Mouse (Mus musculus) forebrain, postnatal 0 days (tissue): ENCODE measurements around the gene Cers5. TPM values are rescaled to one million over a fixed set of nuclear protein-coding genes. Genes with fewer than 3 reads are reported as not detected.
"Not testable (repeated sequence)": the region's sequence is repeated elsewhere in the genome, so short reads cannot be mapped to it uniquely, and the experiment has no call there.

ENCODE experiments used
- ATAC-seq: fragments of 200-750 bp; cut with Nextera tagmentation; 2 replicates; pipeline ENCODE4 v1.8.0; 2017; ENCODE audit warnings: mild to moderate bottlenecking, moderate library complexity
- DNase-seq: peaks from one replicate; pipeline ENCODE4 v3.0.0-alpha.2; 2015
- H3K27ac ChIP-seq: fragments of 300-500 bp; sonication (generic); 2 replicates; pipeline ENCODE4 v1.5.1; 2014; ENCODE audit warnings: low read depth, mild to moderate bottlenecking, antibody characterized with exemption, low read length, moderate library complexity, mixed read lengths
- H3K27me3 ChIP-seq: fragments of 300-500 bp; sonication (generic); 2 replicates; pipeline ENCODE4 v1.6.1; 2014; ENCODE audit warnings: mild to moderate bottlenecking, low read length, mixed read lengths; ENCODE audit not compliant: insufficient read depth
- H3K36me3 ChIP-seq: fragments of 300-500 bp; sonication (generic); 2 replicates; pipeline ENCODE4 v1.6.1; 2014; ENCODE audit warnings: mild to moderate bottlenecking, moderate library complexity; ENCODE audit not compliant: insufficient read depth
- H3K4me1 ChIP-seq: fragments of 300-500 bp; sonication (generic); 2 replicates; pipeline ENCODE4 v1.6.1; 2014; ENCODE audit warnings: antibody characterized with exemption; ENCODE audit not compliant: insufficient read depth
- H3K4me2 ChIP-seq: fragments of 300-500 bp; sonication (generic); 2 replicates; pipeline ENCODE4 v1.6.1; 2014; ENCODE audit warnings: low read depth, mild to moderate bottlenecking, moderate library complexity
- H3K4me3 ChIP-seq: fragments of 300-500 bp; sonication (generic); 2 replicates; pipeline ENCODE4 v1.5.1; 2014; ENCODE audit warnings: low read depth, low read length, mixed read lengths
- H3K9ac ChIP-seq: fragments of 300-500 bp; sonication (generic); 2 replicates; pipeline ENCODE4 v1.6.1; 2014; ENCODE audit warnings: mild to moderate bottlenecking
- H3K9me3 ChIP-seq: fragments of 300-500 bp; sonication (generic); 2 replicates; pipeline ENCODE4 v1.6.1; 2016; ENCODE audit warnings: low read length
- CTCF ChIP-seq: sonication (generic); IDR thresholded peaks from 2 replicates; pipeline ENCODE4 v1.5.1; 2016; ENCODE audit warnings: antibody characterized with exemption, control low read depth, low read depth
- WGBS: fragments of 180-500 bp; shearing (Covaris S2); extraction: QIAGEN DNeasy Blood & Tissue Kit; methylation state at CpG from one replicate; pipeline ENCODE4 v1.1.7; 2014; 5-methylcytosine and 5-hydroxymethylcytosine counted together
- polyA plus RNA-seq: library from polyadenylated mRNA; unstranded; fragments of >200 nt; fragmentation: Nextera tagmentation; extraction: Ambion mirVana; gene quantifications from 2 replicates; pipeline ENCODE4 v1.2.1, GENCODE M21; 2015
- total RNA-seq: library from RNA; depleted of rRNA; stranded (reverse); fragments of >200 nt; gene quantifications from 2 replicates; pipeline ENCODE4 v1.2.3, GENCODE M21; 2014; rRNA removed

Cers5 gene
- total RNA-seq (95.7 and 99.2 TPM in 2 replicates), polyA plus RNA-seq (69.5 and 76.8 TPM in 2 replicates)

DNA sequence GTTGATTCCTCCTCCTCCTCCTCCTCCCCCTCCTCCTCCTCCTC lies at the start of gene Cers5:
Cers5 (minus strand) TSS at position 5 of the 44 bp plus-strand sequence.
- H3K4me2 ChIP-seq = peak within 1 kb of the TSS; percentile 79
- peak within 1 kb of the TSS; percentile 94 for H3K9ac ChIP-seq
- not testable (repeated sequence) for DNase-seq, H3K27me3 ChIP-seq, H3K36me3 ChIP-seq, ATAC-seq, H3K4me1 ChIP-seq, H3K9me3 ChIP-seq
- H3K27ac ChIP-seq = peak within 1 kb of the TSS; percentile 94
- H3K4me3 ChIP-seq = peak within 1 kb of the TSS; percentile 79

- H3K27ac ChIP-seq = peak overlapping the region; percentile 78
- H3K9ac ChIP-seq = peak overlapping the region; percentile 35
- H3K4me3 ChIP-seq = peak overlapping the region; percentile 16
- peak overlapping the region; percentile 41 for H3K4me2 ChIP-seq
- WGBS = 51% methylated on average over 14 of the region's 14 CpGs
- DNase-seq (no peak), ATAC-seq (no peak)
- H3K36me3 ChIP-seq = no peaks in the 10 kb centered on the region
- H3K9me3 ChIP-seq = no peaks in the 10 kb centered on the region
- no peaks in the 10 kb centered on the region for H3K27me3 ChIP-seq
- TF ChIP-seq CTCF = no peak
- peaks cover 18% of the 10 kb centered on the region; the same call in 1 of the 2 replicates for H3K4me1 ChIP-seq
Observed at GRCm38 (mm10) chr15:99819621-99820279, 47.1 kb upstream of the Cers5 start.

DNA sequence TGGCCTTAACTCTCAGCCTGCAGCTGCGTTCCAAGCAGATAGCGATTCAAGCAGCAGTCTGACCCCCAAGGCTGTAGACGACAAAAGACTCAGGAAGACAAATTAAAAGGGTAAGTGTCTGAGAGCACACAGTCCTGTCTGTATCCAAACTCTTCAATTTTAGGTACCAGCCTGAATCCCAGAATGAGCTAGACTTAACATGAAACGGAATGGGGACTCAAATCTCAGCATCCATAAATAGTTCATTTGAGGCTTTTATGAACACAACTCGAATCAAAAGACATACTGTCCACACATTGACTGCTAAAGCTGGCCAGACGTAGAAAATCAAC lies 46.4 kb upstream of the Cers5 start:
- no peaks in the 10 kb centered on the region for H3K27me3 ChIP-seq
- peak overlapping the region; percentile 16 for H3K4me3 ChIP-seq
- peak overlapping the region; percentile 41 for H3K4me2 ChIP-seq
- ATAC-seq (no peak), DNase-seq (no peak)
- 22% methylated on average over 6 of the region's 6 CpGs for WGBS
- H3K9me3 ChIP-seq = no peaks in the 10 kb centered on the region
- no peaks in the 10 kb centered on the region for H3K36me3 ChIP-seq
- peaks cover 18% of the 10 kb centered on the region; the same call in 1 of the 2 replicates for H3K4me1 ChIP-seq
- no peak for TF ChIP-seq CTCF
- peak overlapping the region; percentile 35 for H3K9ac ChIP-seq
- peak overlapping the region; percentile 78 for H3K27ac ChIP-seq

- peak overlapping the region; percentile 78 for H3K27ac ChIP-seq
- no peaks in the 10 kb centered on the region for H3K27me3 ChIP-seq
- peaks cover 18% of the 10 kb centered on the region; the same call in 1 of the 2 replicates for H3K4me1 ChIP-seq
- no peaks in the 10 kb centered on the region for H3K36me3 ChIP-seq
- no peak for TF ChIP-seq CTCF
- peak overlapping the region; percentile 41 for H3K4me2 ChIP-seq
- WGBS = 10% methylated on average over 13 of the region's 13 CpGs
- peak overlapping the region; percentile 35; the same call in 1 of the 2 replicates for H3K9ac ChIP-seq
- peak; percentile 71 for DNase-seq
- H3K9me3 ChIP-seq = no peaks in the 10 kb centered on the region
- peak overlapping the region; percentile 16 for H3K4me3 ChIP-seq
- ATAC-seq = peak; percentile 72
Observed at GRCm38 (mm10) chr15:99818321-99819108, 45.8 kb upstream of the Cers5 start.

DNA sequence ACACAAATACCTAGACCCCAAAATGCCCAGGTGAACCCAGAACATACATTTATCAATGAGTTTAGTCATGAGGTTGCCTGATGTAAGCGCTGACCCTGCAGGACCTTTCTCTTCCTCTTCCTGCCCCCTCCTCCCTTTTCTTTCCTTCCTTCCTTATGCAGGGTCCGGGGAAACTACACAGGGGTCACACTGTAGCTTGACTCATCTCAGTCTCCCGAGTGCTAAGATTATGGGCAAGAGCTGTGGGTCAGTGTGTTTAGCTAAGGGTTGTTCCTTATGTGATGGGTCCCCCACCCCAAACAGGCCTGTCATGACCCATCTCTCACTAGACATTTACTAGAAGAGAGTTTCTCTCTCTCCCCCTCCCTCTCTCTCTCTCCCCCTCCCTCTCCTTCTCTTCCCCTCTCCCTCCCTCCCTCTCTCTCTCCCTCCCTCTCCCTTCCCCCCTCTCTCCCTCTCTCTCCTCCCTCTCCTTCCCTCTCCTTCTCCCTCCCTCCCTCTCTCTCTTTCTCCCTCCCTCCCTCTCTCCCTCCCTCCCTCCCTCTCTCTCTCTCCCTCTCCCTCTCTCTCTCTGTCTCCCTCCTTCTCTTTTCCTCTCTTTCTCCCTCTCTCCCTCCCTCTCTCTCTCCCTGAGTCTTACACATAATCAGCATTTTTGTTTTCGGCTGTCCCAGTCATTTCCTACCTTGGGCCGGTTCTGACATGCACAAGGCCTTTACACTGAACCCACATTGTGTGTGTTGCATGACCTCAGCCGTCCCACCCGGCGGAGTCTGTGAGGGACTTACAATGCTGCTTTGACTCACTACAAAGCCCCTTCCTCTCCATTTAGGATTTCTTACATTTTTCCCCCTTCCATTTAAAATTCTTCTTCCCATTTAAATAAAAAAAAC lies 44.9 kb upstream of the Cers5 start:
- Histone ChIP-seq H3K4me1 (peaks cover 18% of the 10 kb centered on the region; the same call in 1 of the 2 replicates), H3K4me2 (peak overlapping the region; percentile 41), H3K9ac (no peak overlapping the region), H3K4me3 (no peak overlapping the region; the same call in 1 of the 2 replicates), H3K27me3 (no peaks in the 10 kb centered on the region), H3K36me3 (no peaks in the 10 kb centered on the region), H3K9me3 (no peaks in the 10 kb centered on the region), H3K27ac (peak overlapping the region; percentile 67)
- 30% methylated on average over 8 of the region's 8 CpGs for WGBS
- ATAC-seq = 0 out of 2 replicates have a peak, but pooled peaks have one; percentile 34
- DNase-seq = peak; percentile 18
- no peak for TF ChIP-seq CTCF

GRCm38 (mm10) chr15:99815999-99816398 lies 43.3 kb upstream of the Cers5 start:
- no peak for ATAC-seq
- 92% methylated on average over 4 of the region's 4 CpGs for WGBS
- no peak overlapping the region for H3K27ac ChIP-seq
- H3K9me3 ChIP-seq = no peaks in the 10 kb centered on the region
- no peak for DNase-seq
- H3K4me2 ChIP-seq = no peak overlapping the region
- H3K9ac ChIP-seq = no peak overlapping the region
- peaks cover 18% of the 10 kb centered on the region; the same call in 1 of the 2 replicates for H3K4me1 ChIP-seq
- no peaks in the 10 kb centered on the region for H3K27me3 ChIP-seq
- no peak overlapping the region for H3K4me3 ChIP-seq
- H3K36me3 ChIP-seq = no peaks in the 10 kb centered on the region
- TF ChIP-seq CTCF = peak; percentile 25; the same call in 1 of the 2 replicates
